Mouse (Mus musculus) MEL (cell line): ENCODE results near the gene Dnajc2. TPM values are rescaled to one million over a fixed set of nuclear protein-coding genes. Genes with fewer than 3 reads are reported as not detected.

Experiments used
- DNase-seq: peaks from one replicate; pipeline ENCODE4 v3.0.0; 2011; ENCODE audit warnings: low read depth, low spot score
- H3K27ac ChIP-seq: 2 replicates; pipeline ENCODE4 v1.5.1; 2012; ENCODE audit warnings: low read depth, mild to moderate bottlenecking, control low read depth, low read length, moderate library complexity; ENCODE audit not compliant: control insufficient read depth
- H3K27me3 ChIP-seq, 2 experiments: fragments of 150-350 bp in 1 of 2; sonication (generic) in 1 of 2; 2 replicates each; pipeline ENCODE4 v1.6.1; 2012; ENCODE audit warnings: low read length in 2 of 2, mild to moderate bottlenecking in 2 of 2, improper control_type of control experiment in 1 of 2, moderate library complexity in 1 of 2; ENCODE audit not compliant: insufficient read depth in 2 of 2, control insufficient read depth in 1 of 2
- H3K36me3 ChIP-seq, 2 experiments: 2 replicates each; pipeline ENCODE4 v1.6.1; 2012 to 2014; ENCODE audit warnings: low read length in 2 of 2, improper control_type of control experiment in 1 of 2, inconsistent platforms in 1 of 2, mild to moderate bottlenecking in 1 of 2; ENCODE audit not compliant: insufficient read depth in 2 of 2, control insufficient read depth in 1 of 2
- H3K4me1 ChIP-seq, 2 experiments: fragments of 150-350 bp in 1 of 2; sonication (generic) in 1 of 2; 2 replicates each; pipeline ENCODE4 v1.6.1; 2012; ENCODE audit warnings: low read length in 2 of 2, improper control_type of control experiment in 1 of 2, mild to moderate bottlenecking in 1 of 2; ENCODE audit not compliant: insufficient read depth in 2 of 2, control insufficient read depth in 1 of 2
- H3K4me3 ChIP-seq, 2 experiments: fragments of 150-350 bp in 1 of 2; sonication (generic) in 1 of 2; 2 replicates each; pipeline ENCODE4 v1.5.1; 2012; ENCODE audit warnings: low read depth in 2 of 2, low read length in 2 of 2, mild to moderate bottlenecking in 2 of 2, moderate library complexity in 2 of 2, control low read depth in 1 of 2, improper control_type of control experiment in 1 of 2; ENCODE audit not compliant: control insufficient read depth in 1 of 2, insufficient read depth in 1 of 2
- H3K79me2 ChIP-seq: 2 replicates; pipeline ENCODE4 v1.6.1; 2012; ENCODE audit warnings: mild to moderate bottlenecking, low read length, moderate library complexity; ENCODE audit not compliant: control insufficient read depth, poor library complexity, insufficient read depth
- H3K9ac ChIP-seq: 2 replicates; pipeline ENCODE4 v1.6.1; 2012; ENCODE audit warnings: low read depth, mild to moderate bottlenecking, control low read depth, low read length, moderate library complexity; ENCODE audit not compliant: control insufficient read depth, poor library complexity, severe bottlenecking
- H3K9me3 ChIP-seq: fragments of 150-350 bp; sonication (generic); replicated peaks from 2 replicates; pipeline ENCODE4 v1.6.1; 2012; ENCODE audit warnings: mild to moderate bottlenecking, low read length, improper control_type of control experiment, moderate library complexity; ENCODE audit not compliant: insufficient read depth
- BHLHE40 ChIP-seq: IDR thresholded peaks from 2 replicates; pipeline ENCODE4 v1.6.1; 2012; ENCODE audit warnings: low read depth, mild to moderate bottlenecking, inconsistent platforms, low read length, improper control_type of control experiment, borderline replicate concordance
- CHD1 ChIP-seq: IDR thresholded peaks from 2 replicates; pipeline ENCODE4 v1.6.1; 2012; ENCODE audit warnings: low read depth, mild to moderate bottlenecking, inconsistent platforms, low read length, improper control_type of control experiment
- CHD2 ChIP-seq: IDR thresholded peaks from 2 replicates; pipeline ENCODE4 v1.6.1; 2011; ENCODE audit warnings: low read length, improper control_type of control experiment
- E2F4 ChIP-seq: IDR thresholded peaks from 2 replicates; pipeline ENCODE4 v1.6.1; 2011; ENCODE audit warnings: low read depth, low read length, improper control_type of control experiment, borderline replicate concordance
- ELF1 ChIP-seq: IDR thresholded peaks from 2 replicates; pipeline ENCODE4 v1.6.1; 2014; ENCODE audit warnings: low read depth, mild to moderate bottlenecking, inconsistent platforms, low read length, improper control_type of control experiment, moderate library complexity
- EP300 ChIP-seq, 2 experiments: IDR thresholded peaks; 2 replicates each; pipeline ENCODE4 v1.6.1; 2011; ENCODE audit warnings: improper control_type of control experiment in 2 of 2, low read length in 2 of 2, low read depth in 1 of 2, mild to moderate bottlenecking in 1 of 2
- ETS1 ChIP-seq: IDR thresholded peaks from 2 replicates; pipeline ENCODE4 v1.6.1; 2012; ENCODE audit warnings: low read depth, mild to moderate bottlenecking, inconsistent platforms, low read length, improper control_type of control experiment, moderate library complexity
- GABPA ChIP-seq: IDR thresholded peaks from 2 replicates; pipeline ENCODE4 v1.6.1; 2012; ENCODE audit warnings: low read depth, mild to moderate bottlenecking, inconsistent platforms, low read length, improper control_type of control experiment, moderate library complexity
- GATA1 ChIP-seq: IDR thresholded peaks from 2 replicates; pipeline ENCODE4 v1.6.1; 2011; ENCODE audit warnings: low read depth, low read length, improper control_type of control experiment
- HCFC1 ChIP-seq: IDR thresholded peaks from 2 replicates; pipeline ENCODE4 v1.6.1; 2012; ENCODE audit warnings: low read depth, mild to moderate bottlenecking, inconsistent platforms, low read length, improper control_type of control experiment, moderate library complexity
- JUND ChIP-seq: IDR thresholded peaks from 2 replicates; pipeline ENCODE4 v1.6.1; 2011; ENCODE audit warnings: low read depth, mild to moderate bottlenecking, improper control_type of control experiment, low read length
- KAT2A ChIP-seq: conservative IDR thresholded peaks from 2 replicates; pipeline ENCODE4 v1.6.1; 2012; ENCODE audit warnings: low read depth, low read length, improper control_type of control experiment, inconsistent platforms
- MAFK ChIP-seq: IDR thresholded peaks from 2 replicates; pipeline ENCODE4 v1.6.1; 2011; ENCODE audit warnings: low read depth, mild to moderate bottlenecking, low read length, improper control_type of control experiment, borderline replicate concordance
- MAZ ChIP-seq: IDR thresholded peaks from 2 replicates; pipeline ENCODE4 v1.6.1; 2012; ENCODE audit warnings: low read depth, mild to moderate bottlenecking, inconsistent platforms, low read length, improper control_type of control experiment
- MEF2A ChIP-seq: IDR thresholded peaks from 2 replicates; pipeline ENCODE4 v1.6.1; 2014; ENCODE audit warnings: low read depth, mild to moderate bottlenecking, inconsistent platforms, low read length, improper control_type of control experiment; ENCODE audit not compliant: poor library complexity, insufficient replicate concordance, severe bottlenecking; ENCODE audit errors: extremely low read depth
- MXI1 ChIP-seq: IDR thresholded peaks from 2 replicates; pipeline ENCODE4 v1.6.1; 2011; ENCODE audit warnings: mild to moderate bottlenecking, low read depth, low read length, improper control_type of control experiment
- MYC ChIP-seq: IDR thresholded peaks from 2 replicates; pipeline ENCODE4 v1.6.1; 2011; ENCODE audit warnings: low read depth, mild to moderate bottlenecking, low read length, improper control_type of control experiment, moderate library complexity
- NELFE ChIP-seq: IDR thresholded peaks from 2 replicates; pipeline ENCODE4 v1.6.1; 2011; ENCODE audit warnings: low read depth, low read length, improper control_type of control experiment
- NRF1 ChIP-seq: IDR thresholded peaks from 2 replicates; pipeline ENCODE4 v1.6.1; 2014; ENCODE audit warnings: low read depth, mild to moderate bottlenecking, inconsistent platforms, low read length, improper control_type of control experiment, moderate library complexity; ENCODE audit not compliant: poor library complexity, insufficient read depth, severe bottlenecking
- POLR2AphosphoS2 ChIP-seq: IDR thresholded peaks from 2 replicates; pipeline ENCODE4 v1.6.1; 2011; ENCODE audit warnings: low read length, improper control_type of control experiment
- SIN3A ChIP-seq: IDR thresholded peaks from 2 replicates; pipeline ENCODE4 v1.6.1; 2012; ENCODE audit warnings: low read length, improper control_type of control experiment, inconsistent platforms
- SMC3 ChIP-seq: IDR thresholded peaks from 2 replicates; pipeline ENCODE4 v1.6.1; 2011; ENCODE audit warnings: low read depth, low read length, improper control_type of control experiment
- TAL1 ChIP-seq: IDR thresholded peaks from 2 replicates; pipeline ENCODE4 v1.6.1; 2012; ENCODE audit warnings: mild to moderate bottlenecking, inconsistent platforms, low read length, moderate library complexity, mixed read lengths
- UBTF ChIP-seq: IDR thresholded peaks from 2 replicates; pipeline ENCODE4 v1.6.1; 2012; ENCODE audit warnings: low read depth, mild to moderate bottlenecking, inconsistent platforms, low read length, improper control_type of control experiment, moderate library complexity, borderline replicate concordance; ENCODE audit not compliant: insufficient read depth
- USF1 ChIP-seq: IDR thresholded peaks from 2 replicates; pipeline ENCODE4 v1.6.1; 2014; ENCODE audit warnings: low read depth, mild to moderate bottlenecking, inconsistent platforms, low read length, improper control_type of control experiment, moderate library complexity
- USF2 ChIP-seq, 2 experiments: IDR thresholded peaks; 2 replicates each; pipeline ENCODE4 v1.6.1; 2011 to 2012; ENCODE audit warnings: improper control_type of control experiment in 2 of 2, low read length in 2 of 2, borderline replicate concordance in 1 of 2, inconsistent platforms in 1 of 2, low read depth in 1 of 2, mild to moderate bottlenecking in 1 of 2; ENCODE audit not compliant: insufficient read depth in 1 of 2
- ZC3H11A ChIP-seq: IDR thresholded peaks from 2 replicates; pipeline ENCODE4 v1.6.1; 2012; ENCODE audit warnings: low read depth, mild to moderate bottlenecking, inconsistent platforms, low read length, improper control_type of control experiment
- ZKSCAN1 ChIP-seq: IDR thresholded peaks from 2 replicates; pipeline ENCODE4 v1.6.1; 2012; ENCODE audit warnings: low read depth, mild to moderate bottlenecking, inconsistent platforms, low read length, improper control_type of control experiment, moderate library complexity
- ZMIZ1 ChIP-seq: IDR thresholded peaks from 2 replicates; pipeline ENCODE4 v1.6.1; 2012; ENCODE audit warnings: low read depth, mild to moderate bottlenecking, inconsistent platforms, low read length, improper control_type of control experiment, moderate library complexity
- polyA plus RNA-seq, 2 experiments: library from polyadenylated mRNA; stranded (reverse) in 1 of 2; unstranded in 1 of 2; fragments of >175 nt in 1 of 2; fragments of >200 nt in 1 of 2; gene quantifications; 2 replicates each; pipeline versions ENCODE4 v1.2.1 to v1.2.4; 2012; ENCODE audit warnings: low replicate concordance in 2 of 2, low read depth in 1 of 2; ENCODE audit not compliant: insufficient read length in 2 of 2, insufficient read depth in 1 of 2, missing spikeins in 1 of 2
- total RNA-seq: library from RNA; depleted of rRNA; stranded (reverse); fragments of 300-350 nt; gene quantifications from 2 replicates; pipeline ENCODE4 v1.2.3, GENCODE M21; 2012

Dnajc2 gene
- total and polyA plus RNA-seq, 3 experiments, result 64.7 to 211 (median 199) TPM

GRCm38 (mm10) chr5:21737620-21738019 is 47.4 kb downstream of the Dnajc2 start:
- H3K9me3 ChIP-seq, result no peaks in the 10 kb centered on the region
- no peak overlapping the region; the same call in 1 of the 2 replicates for H3K27ac ChIP-seq
- peak; percentile 43 for DNase-seq
- H3K9ac ChIP-seq, result peak overlapping the region; percentile 97
- TF ChIP-seq UBTF (no peak), USF2 (IDR thresholded peaks at IDR 0.05; ENCODE audit: borderline replicate concordance in 1 of 2, insufficient read depth in 1 of 2, low read depth in 1 of 2, low read length in 2 of 2) (no peak), POLR2AphosphoS2 (no peak), HCFC1 (no peak), USF1 (no peak), E2F4 (no peak), ZMIZ1 (no peak)
- H3K36me3 ChIP-seq, result peaks cover 0 to 9% of the 10 kb centered on the region in 2 experiments; a peak in 3 of 4 replicates
- H3K4me1 ChIP-seq, result peaks cover 0 to 14% of the 10 kb centered on the region in 2 experiments; a peak in 3 of 4 replicates
- H3K27me3 ChIP-seq, result no peaks in the 10 kb centered on the region
- peaks cover 16% of the 10 kb centered on the region for H3K79me2 ChIP-seq
- peak overlapping the region; percentile 77 to 96 for H3K4me3 ChIP-seq

GRCm38 (mm10) chr5:21736956-21737585 is 48.0 kb downstream of the Dnajc2 start, which contains the start of gene Pmpcb:
Pmpcb (plus strand) TSS chr5:21737141.
- Histone ChIP-seq H3K27ac (peak within 1 kb of the TSS; percentile 55; the same call in 1 of the 2 replicates), H3K27me3 (no peaks in the 10 kb centered on the region), H3K79me2 (peaks cover 16% of the 10 kb centered on the region), H3K9ac (peak within 1 kb of the TSS; percentile 97), H3K9me3 (no peaks in the 10 kb centered on the region), H3K4me3 (peak within 1 kb of the TSS; percentile 77 to 96), H3K36me3 (peaks cover 0 to 9% of the 10 kb centered on the region in 2 experiments; a peak in 3 of 4 replicates), H3K4me1 (peaks cover 0 to 14% of the 10 kb centered on the region in 2 experiments; a peak in 3 of 4 replicates)
- peak; percentile 96 for DNase-seq
- TF ChIP-seq EP300 (IDR thresholded peaks at IDR 0.05; ENCODE audit: low read depth in 1 of 2, low read length in 2 of 2) (no peak), JUND (no peak), ZC3H11A (peak; percentile 44; the same call in 1 of the 2 replicates), TAL1 (no peak), ELF1 (peak; percentile 87), MAFK (no peak), SIN3A (peak; percentile 72), MYC (peak; percentile 26; the same call in 1 of the 2 replicates), ZKSCAN1 (no peak), SMC3 (peak; percentile 63), CHD2 (no peak), E2F4 (no peak), GATA1 (no peak), GABPA (no peak), MXI1 (peak; percentile 30), MEF2A (no peak), NELFE (peak; percentile 72), MAZ (no peak), CHD1 (no peak), ETS1 (no peak; the same call in 1 of the 2 replicates), BHLHE40 (no peak), ZMIZ1 (no peak), KAT2A (peak; percentile 73; the same call in 1 of the 2 replicates), NRF1 (no peak), USF1 (no peak; the same call in 1 of the 2 replicates), USF2 (IDR thresholded peaks at IDR 0.05; ENCODE audit: borderline replicate concordance in 1 of 2, insufficient read depth in 1 of 2, low read depth in 1 of 2, low read length in 2 of 2) (no peak)
